Mouse (Mus musculus): ENCODE data around the gene Krtap10-4. TPM values are rescaled to one million over a fixed set of nuclear protein-coding genes. Genes with fewer than 3 reads are reported as not detected.

The Krtap10-4 gene
- polyA plus RNA-seq (2014; fragmentation: Illumina TruSeq; extraction: RNeasy Lipid Tissue Mini Kit (QIAGEN cat#74804); ENCODE audit: low read depth, low replicate concordance): not detected

DNA sequence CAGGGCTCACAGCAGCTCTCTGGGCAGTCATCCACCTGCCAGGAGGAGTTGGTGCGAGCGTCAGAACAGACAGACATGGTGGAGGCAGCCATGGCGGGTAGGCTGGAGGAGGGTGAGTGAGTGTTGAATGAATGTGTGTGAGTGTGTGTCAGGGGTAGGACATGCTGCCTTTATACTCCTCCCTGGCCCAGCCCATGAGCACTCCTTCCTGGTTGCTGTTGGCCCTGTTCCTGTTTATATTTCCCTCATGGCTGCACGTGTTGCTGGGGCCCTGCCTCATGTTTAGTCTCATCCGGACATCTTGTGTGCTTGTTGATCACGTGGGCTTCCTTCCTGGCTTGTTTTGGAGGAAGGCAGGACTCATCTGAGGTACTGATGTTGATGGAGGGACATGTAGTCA lies at the start of gene Krtap10-4:
Gene Krtap10-4 (minus strand): TSS at position 145 of the 400 bp plus-strand sequence.

GRCm38 (mm10) chr10:77861675-77862074 lies 34.8 kb upstream of the Krtap10-4 start, which contains the start of gene Gm3285:
Gene Gm3285, plus strand, starts transcription at chr10:77861975.

GRCm38 (mm10) chr10:77852559-77852958 lies 25.7 kb upstream of the Krtap10-4 start, which contains the start of gene Gm10318:
Gene Gm10318, plus strand, starts transcription at chr10:77852859.

GRCm38 (mm10) chr10:77846503-77846902 lies 19.6 kb upstream of the Krtap10-4 start, which contains the start of gene Gm36176:
Gene Gm36176, plus strand, starts transcription at chr10:77846803.

GRCm38 (mm10) chr10:77835647-77836046 lies 8.8 kb upstream of the Krtap10-4 start, which contains the start of gene Krtap10-10:
Gene Krtap10-10, plus strand, starts transcription at chr10:77835947.

GRCm38 (mm10) chr10:77814382-77814781 lies 12.5 kb downstream of the Krtap10-4 start, which contains the start of gene Gm2696:
Gene Gm2696, plus strand, starts transcription at chr10:77814682.

GRCm38 (mm10) chr10:77811743-77812142 lies 15.2 kb downstream of the Krtap10-4 start, which contains the start of gene Gm9507:
Gene Gm9507, minus strand, starts transcription at chr10:77811843.

DNA sequence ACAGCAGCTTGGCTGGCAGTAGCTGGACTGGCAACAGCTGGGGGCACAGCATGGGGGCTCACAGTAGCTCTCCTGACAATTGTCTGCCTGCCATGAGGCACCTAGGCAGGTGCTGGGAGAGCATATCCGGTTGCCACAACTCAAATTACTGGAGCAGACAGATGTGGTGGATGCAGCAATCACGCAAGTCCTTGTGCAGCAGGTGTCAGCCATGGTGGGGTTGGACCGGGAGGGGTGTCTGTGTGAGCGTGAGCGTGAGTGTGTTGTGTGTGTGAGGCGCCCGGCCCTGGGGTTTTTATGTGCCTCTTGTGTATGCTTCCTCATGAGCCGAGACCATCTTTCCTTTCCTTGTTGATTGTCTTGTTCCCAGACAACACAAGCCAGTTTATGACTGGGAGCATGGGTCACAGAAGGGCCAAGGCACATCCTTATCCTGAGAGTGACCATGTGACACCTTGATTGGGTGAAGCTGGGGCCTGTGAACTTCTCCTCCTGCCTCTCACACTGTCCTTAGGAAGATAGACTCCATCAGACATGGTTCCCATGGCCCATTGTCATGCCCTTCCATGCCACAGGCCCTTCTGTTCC lies 27.9 kb downstream of the Krtap10-4 start, which contains the start of gene Gm19668:
Gene Gm19668 (minus strand): TSS at position 213 of the 588 bp plus-strand sequence.

GRCm38 (mm10) chr10:77794976-77795375 lies 31.9 kb downstream of the Krtap10-4 start, which contains the start of gene Gm9639:
Gene Gm9639, minus strand, starts transcription at chr10:77795076.

DNA sequence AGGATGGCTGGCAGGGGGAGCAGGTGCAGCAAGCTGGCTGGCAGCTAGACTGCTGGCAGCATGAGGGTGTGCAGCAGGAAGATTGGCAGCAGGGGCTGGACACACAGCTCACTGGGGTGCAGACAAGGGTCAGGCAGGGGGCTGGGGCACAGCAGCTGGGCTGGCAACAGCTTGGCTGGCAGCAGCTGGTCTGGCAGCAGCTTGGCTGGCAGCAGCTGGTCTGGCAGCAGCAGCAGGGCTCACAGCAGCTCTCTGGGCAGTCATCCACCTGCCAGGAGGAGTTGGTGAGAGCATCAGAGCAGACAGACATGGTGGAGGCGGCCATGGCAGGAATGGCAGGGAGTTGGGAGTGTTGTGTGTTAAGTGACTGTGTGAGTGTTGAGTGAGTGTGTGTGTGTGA lies 39.0 kb downstream of the Krtap10-4 start, which contains the start of gene Gm7137:
Gene Gm7137 (minus strand): TSS at position 325 of the 400 bp plus-strand sequence.

DNA sequence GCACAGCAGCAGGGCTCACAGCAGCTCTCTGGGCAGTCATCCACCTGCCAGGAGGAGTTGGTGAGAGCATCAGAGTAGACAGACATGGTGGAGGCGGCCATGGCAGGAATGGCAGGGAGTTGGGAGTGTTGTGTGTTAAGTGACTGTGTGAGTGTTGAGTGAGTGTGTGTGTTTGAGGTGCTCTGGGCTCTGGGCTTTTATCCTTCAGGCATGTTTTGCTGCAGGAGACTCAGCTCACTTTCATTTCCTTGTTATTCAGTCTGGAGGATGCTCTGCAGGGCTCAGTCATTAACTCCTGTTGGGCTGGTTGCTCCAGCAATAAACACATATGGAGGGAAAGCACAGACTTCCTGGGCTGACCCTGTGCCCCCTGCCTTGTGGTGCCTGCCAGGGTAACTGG lies 44.5 kb downstream of the Krtap10-4 start, which contains the start of gene Gm3250:
Gene Gm3250 (minus strand): TSS at position 101 of the 400 bp plus-strand sequence.

DNA sequence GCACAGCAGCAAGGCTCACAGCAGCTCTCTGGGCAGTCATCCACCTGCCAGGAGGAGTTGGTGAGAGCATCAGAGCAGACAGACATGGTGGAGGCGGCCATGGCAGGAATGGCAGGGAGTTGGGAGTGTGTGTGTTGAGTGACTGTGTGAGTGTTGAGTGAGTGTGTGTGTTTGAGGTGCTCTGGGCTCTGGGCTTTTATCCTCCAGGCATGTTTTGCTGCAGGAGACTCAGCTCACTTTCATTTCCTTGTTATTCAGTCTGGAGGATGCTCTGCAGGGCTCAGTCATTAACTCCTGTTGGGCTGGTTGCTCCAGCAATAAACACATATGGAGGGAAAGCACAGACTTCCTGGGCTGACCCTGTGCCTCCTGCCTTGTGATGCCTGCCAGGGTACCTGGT lies 50.1 kb downstream of the Krtap10-4 start, which contains the start of gene Gm7138:
Gene Gm7138 (minus strand): TSS at position 101 of the 400 bp plus-strand sequence.

Other genes starting within 250 kb of the Krtap10-4 start
- gene Pttg1ip, start 245.4 kb downstream of the Krtap10-4 start, polyA plus RNA-seq (2014; fragmentation: Illumina TruSeq; extraction: RNeasy Lipid Tissue Mini Kit (QIAGEN cat#74804); ENCODE audit: low read depth, low replicate concordance): 126 TPM
- 72.3 TPM for gene Sumo3, start 221.0 kb downstream of the Krtap10-4 start, polyA plus RNA-seq (2014; fragmentation: Illumina TruSeq; extraction: RNeasy Lipid Tissue Mini Kit (QIAGEN cat#74804); ENCODE audit: low read depth, low replicate concordance)
- gene Gm49325, start 220.9 kb downstream of the Krtap10-4 start, polyA plus RNA-seq (2014; fragmentation: Illumina TruSeq; extraction: RNeasy Lipid Tissue Mini Kit (QIAGEN cat#74804); ENCODE audit: low read depth, low replicate concordance): 6.2 TPM
- 11.6 TPM for gene Ube2g2, start 204.8 kb downstream of the Krtap10-4 start, polyA plus RNA-seq (2014; fragmentation: Illumina TruSeq; extraction: RNeasy Lipid Tissue Mini Kit (QIAGEN cat#74804); ENCODE audit: low read depth, low replicate concordance)
- not detected for gene Tspear, start 140.5 kb downstream of the Krtap10-4 start, polyA plus RNA-seq (2014; fragmentation: Illumina TruSeq; extraction: RNeasy Lipid Tissue Mini Kit (QIAGEN cat#74804); ENCODE audit: low read depth, low replicate concordance)
- gene Gm19402, start 136.3 kb downstream of the Krtap10-4 start, polyA plus RNA-seq (2014; fragmentation: Illumina TruSeq; extraction: RNeasy Lipid Tissue Mini Kit (QIAGEN cat#74804); ENCODE audit: low read depth, low replicate concordance): not detected
- not detected for gene Gm9508, start 129.9 kb downstream of the Krtap10-4 start, polyA plus RNA-seq (2014; fragmentation: Illumina TruSeq; extraction: RNeasy Lipid Tissue Mini Kit (QIAGEN cat#74804); ENCODE audit: low read depth, low replicate concordance)
- not detected for gene Gm10272, start 120.5 kb downstream of the Krtap10-4 start, polyA plus RNA-seq (2014; fragmentation: Illumina TruSeq; extraction: RNeasy Lipid Tissue Mini Kit (QIAGEN cat#74804); ENCODE audit: low read depth, low replicate concordance)
- gene Gm10024, start 115.6 kb downstream of the Krtap10-4 start, polyA plus RNA-seq (2014; fragmentation: Illumina TruSeq; extraction: RNeasy Lipid Tissue Mini Kit (QIAGEN cat#74804); ENCODE audit: low read depth, low replicate concordance): not detected
- gene Gm10142, start 111.3 kb downstream of the Krtap10-4 start, polyA plus RNA-seq (2014; fragmentation: Illumina TruSeq; extraction: RNeasy Lipid Tissue Mini Kit (QIAGEN cat#74804); ENCODE audit: low read depth, low replicate concordance): not detected
- not detected for gene Krtap12-1, start 106.5 kb downstream of the Krtap10-4 start, polyA plus RNA-seq (2014; fragmentation: Illumina TruSeq; extraction: RNeasy Lipid Tissue Mini Kit (QIAGEN cat#74804); ENCODE audit: low read depth, low replicate concordance)
- not detected for gene Gm10100, start 100.6 kb downstream of the Krtap10-4 start, polyA plus RNA-seq (2014; fragmentation: Illumina TruSeq; extraction: RNeasy Lipid Tissue Mini Kit (QIAGEN cat#74804); ENCODE audit: low read depth, low replicate concordance)
- gene Gm18596, start 84.5 kb downstream of the Krtap10-4 start, polyA plus RNA-seq (2014; fragmentation: Illumina TruSeq; extraction: RNeasy Lipid Tissue Mini Kit (QIAGEN cat#74804); ENCODE audit: low read depth, low replicate concordance): not detected
- gene Gm9736, start 75.7 kb downstream of the Krtap10-4 start, polyA plus RNA-seq (2014; fragmentation: Illumina TruSeq; extraction: RNeasy Lipid Tissue Mini Kit (QIAGEN cat#74804); ENCODE audit: low read depth, low replicate concordance): not detected
- not detected for gene Gm3233, start 67.4 kb downstream of the Krtap10-4 start, polyA plus RNA-seq (2014; fragmentation: Illumina TruSeq; extraction: RNeasy Lipid Tissue Mini Kit (QIAGEN cat#74804); ENCODE audit: low read depth, low replicate concordance)
- gene Gm3238, start 55.8 kb downstream of the Krtap10-4 start, polyA plus RNA-seq (2014; fragmentation: Illumina TruSeq; extraction: RNeasy Lipid Tissue Mini Kit (QIAGEN cat#74804); ENCODE audit: low read depth, low replicate concordance): not detected
- gene Gm7138, start 50.2 kb downstream of the Krtap10-4 start, polyA plus RNA-seq (2014; fragmentation: Illumina TruSeq; extraction: RNeasy Lipid Tissue Mini Kit (QIAGEN cat#74804); ENCODE audit: low read depth, low replicate concordance): not detected
- not detected for gene Gm3250, start 44.6 kb downstream of the Krtap10-4 start, polyA plus RNA-seq (2014; fragmentation: Illumina TruSeq; extraction: RNeasy Lipid Tissue Mini Kit (QIAGEN cat#74804); ENCODE audit: low read depth, low replicate concordance)
- gene Gm7137, start 38.9 kb downstream of the Krtap10-4 start, polyA plus RNA-seq (2014; fragmentation: Illumina TruSeq; extraction: RNeasy Lipid Tissue Mini Kit (QIAGEN cat#74804); ENCODE audit: low read depth, low replicate concordance): not detected
- not detected for gene Gm9639, start 32.0 kb downstream of the Krtap10-4 start, polyA plus RNA-seq (2014; fragmentation: Illumina TruSeq; extraction: RNeasy Lipid Tissue Mini Kit (QIAGEN cat#74804); ENCODE audit: low read depth, low replicate concordance)
- not detected for gene Gm19668, start 28.0 kb downstream of the Krtap10-4 start, polyA plus RNA-seq (2014; fragmentation: Illumina TruSeq; extraction: RNeasy Lipid Tissue Mini Kit (QIAGEN cat#74804); ENCODE audit: low read depth, low replicate concordance)
- not detected for gene Gm9507, start 15.3 kb downstream of the Krtap10-4 start, polyA plus RNA-seq (2014; fragmentation: Illumina TruSeq; extraction: RNeasy Lipid Tissue Mini Kit (QIAGEN cat#74804); ENCODE audit: low read depth, low replicate concordance)
- not detected for gene Gm2696, start 12.4 kb downstream of the Krtap10-4 start, polyA plus RNA-seq (2014; fragmentation: Illumina TruSeq; extraction: RNeasy Lipid Tissue Mini Kit (QIAGEN cat#74804); ENCODE audit: low read depth, low replicate concordance)
- gene Krtap10-10, start 8.9 kb upstream of the Krtap10-4 start, polyA plus RNA-seq (2014; fragmentation: Illumina TruSeq; extraction: RNeasy Lipid Tissue Mini Kit (QIAGEN cat#74804); ENCODE audit: low read depth, low replicate concordance): not detected
- gene Gm36176, start 19.7 kb upstream of the Krtap10-4 start, polyA plus RNA-seq (2014; fragmentation: Illumina TruSeq; extraction: RNeasy Lipid Tissue Mini Kit (QIAGEN cat#74804); ENCODE audit: low read depth, low replicate concordance): not detected
- not detected for gene Gm10318, start 25.8 kb upstream of the Krtap10-4 start, polyA plus RNA-seq (2014; fragmentation: Illumina TruSeq; extraction: RNeasy Lipid Tissue Mini Kit (QIAGEN cat#74804); ENCODE audit: low read depth, low replicate concordance)
- gene Gm3285, start 34.9 kb upstream of the Krtap10-4 start, polyA plus RNA-seq (2014; fragmentation: Illumina TruSeq; extraction: RNeasy Lipid Tissue Mini Kit (QIAGEN cat#74804); ENCODE audit: low read depth, low replicate concordance): not detected
- 1.7 TPM for gene Lrrc3, start 75.4 kb upstream of the Krtap10-4 start, polyA plus RNA-seq (2014; fragmentation: Illumina TruSeq; extraction: RNeasy Lipid Tissue Mini Kit (QIAGEN cat#74804); ENCODE audit: low read depth, low replicate concordance)
- gene Trpm2, start 143.5 kb upstream of the Krtap10-4 start, polyA plus RNA-seq (2014; fragmentation: Illumina TruSeq; extraction: RNeasy Lipid Tissue Mini Kit (QIAGEN cat#74804); ENCODE audit: low read depth, low replicate concordance): not detected
- gene 1810043G02Rik, start 151.4 kb upstream of the Krtap10-4 start, polyA plus RNA-seq (2014; fragmentation: Illumina TruSeq; extraction: RNeasy Lipid Tissue Mini Kit (QIAGEN cat#74804); ENCODE audit: low read depth, low replicate concordance): 1.6 TPM
- 2.0 TPM for gene Pfkl, start 183.0 kb upstream of the Krtap10-4 start, polyA plus RNA-seq (2014; fragmentation: Illumina TruSeq; extraction: RNeasy Lipid Tissue Mini Kit (QIAGEN cat#74804); ENCODE audit: low read depth, low replicate concordance)
- 39.4 TPM for gene Dnmt3l, start 214.9 kb upstream of the Krtap10-4 start, polyA plus RNA-seq (2014; fragmentation: Illumina TruSeq; extraction: RNeasy Lipid Tissue Mini Kit (QIAGEN cat#74804); ENCODE audit: low read depth, low replicate concordance)
- not detected for gene Aire, start 216.5 kb upstream of the Krtap10-4 start, polyA plus RNA-seq (2014; fragmentation: Illumina TruSeq; extraction: RNeasy Lipid Tissue Mini Kit (QIAGEN cat#74804); ENCODE audit: low read depth, low replicate concordance)
- 9.6 TPM for gene Icosl, start 242.2 kb upstream of the Krtap10-4 start, polyA plus RNA-seq (2014; fragmentation: Illumina TruSeq; extraction: RNeasy Lipid Tissue Mini Kit (QIAGEN cat#74804); ENCODE audit: low read depth, low replicate concordance)

Measured in adrenal gland, adult 10 weeks (tissue).